Mouse (Mus musculus): ENCODE data around the gene Hoxb4. TPM values are rescaled to one million over a fixed set of nuclear protein-coding genes. Genes with fewer than 3 reads are reported as not detected.
A peak's percentile ranks its signal among the peaks of the same experiment; 100 is the strongest.

Hoxb4 gene
- polyA plus RNA-seq, 1 experiment from 2014 or later, result not detected

- no peak for ATAC-seq (ENCODE audit: low FRiP score)
- WGBS, result 2% methylated on average over 9 of the region's 9 CpGs
- H3K27ac ChIP-seq, result no peak overlapping the region
These were observed 36.8 kb downstream of the Hoxb4 start for GRCm38 (mm10) chr11:96354801-96355311.

GRCm38 (mm10) chr11:96363807-96364206 is 45.7 kb downstream of the Hoxb4 start:
- no peaks in the 10 kb centered on the region for H3K9me3 ChIP-seq
- no peak overlapping the region for H3K9ac ChIP-seq
- H3K4me1 ChIP-seq, result no peaks in the 10 kb centered on the region; the same call in 1 of the 2 replicates
- H3K4me2 ChIP-seq, result no peak overlapping the region
- H3K36me3 ChIP-seq (replicated peaks), result no peaks in the 10 kb centered on the region
- no peak overlapping the region for H3K4me3 ChIP-seq (replicated peaks)
- ATAC-seq (ENCODE audit: low FRiP score), result no peak
- H3K27ac ChIP-seq, result no peak overlapping the region
- whole genome bisulfite sequencing, result 2% methylated on average over 5 of the region's 5 CpGs
- H3K27me3 ChIP-seq, result peaks cover 90% of the 10 kb centered on the region

More at GRCm38 (mm10) chr11:96354801-96355311, 36.8 kb downstream of the Hoxb4 start:
- Histone ChIP-seq H3K9ac (no peak overlapping the region), H3K4me1 (peaks cover 10% of the 10 kb centered on the region; the same call in 1 of the 2 replicates), H3K4me2 (peak overlapping the region; percentile 40), H3K9me3 (no peaks in the 10 kb centered on the region), H3K36me3 (replicated peaks) (no peaks in the 10 kb centered on the region), H3K27me3 (peaks cover 92% of the 10 kb centered on the region), H3K4me3 (replicated peaks) (peak overlapping the region; percentile 19; the same call in 1 of the 2 replicates)

- H3K27me3 ChIP-seq, result peaks cover 94% of the 10 kb centered on the region
- no peaks in the 10 kb centered on the region for H3K9me3 ChIP-seq
- H3K4me2 ChIP-seq, result no peak within 1 kb of the TSS
- ATAC-seq (ENCODE audit: low FRiP score), result no peak
- H3K9ac ChIP-seq, result no peak within 1 kb of the TSS
- no peaks in the 10 kb centered on the region; the same call in 1 of the 2 replicates for H3K4me1 ChIP-seq
- WGBS, result 3% methylated on average over 26 of the region's 26 CpGs
- H3K27ac ChIP-seq, result no peak within 1 kb of the TSS
- H3K36me3 ChIP-seq (replicated peaks), result no peaks in the 10 kb centered on the region
- H3K4me3 ChIP-seq (replicated peaks), result no peak within 1 kb of the TSS
These were observed 47.5 kb downstream of the Hoxb4 start, which contains the start of gene Hoxb1 for GRCm38 (mm10) chr11:96365441-96366091. Hoxb1 (plus strand) TSS chr11:96365752.

DNA sequence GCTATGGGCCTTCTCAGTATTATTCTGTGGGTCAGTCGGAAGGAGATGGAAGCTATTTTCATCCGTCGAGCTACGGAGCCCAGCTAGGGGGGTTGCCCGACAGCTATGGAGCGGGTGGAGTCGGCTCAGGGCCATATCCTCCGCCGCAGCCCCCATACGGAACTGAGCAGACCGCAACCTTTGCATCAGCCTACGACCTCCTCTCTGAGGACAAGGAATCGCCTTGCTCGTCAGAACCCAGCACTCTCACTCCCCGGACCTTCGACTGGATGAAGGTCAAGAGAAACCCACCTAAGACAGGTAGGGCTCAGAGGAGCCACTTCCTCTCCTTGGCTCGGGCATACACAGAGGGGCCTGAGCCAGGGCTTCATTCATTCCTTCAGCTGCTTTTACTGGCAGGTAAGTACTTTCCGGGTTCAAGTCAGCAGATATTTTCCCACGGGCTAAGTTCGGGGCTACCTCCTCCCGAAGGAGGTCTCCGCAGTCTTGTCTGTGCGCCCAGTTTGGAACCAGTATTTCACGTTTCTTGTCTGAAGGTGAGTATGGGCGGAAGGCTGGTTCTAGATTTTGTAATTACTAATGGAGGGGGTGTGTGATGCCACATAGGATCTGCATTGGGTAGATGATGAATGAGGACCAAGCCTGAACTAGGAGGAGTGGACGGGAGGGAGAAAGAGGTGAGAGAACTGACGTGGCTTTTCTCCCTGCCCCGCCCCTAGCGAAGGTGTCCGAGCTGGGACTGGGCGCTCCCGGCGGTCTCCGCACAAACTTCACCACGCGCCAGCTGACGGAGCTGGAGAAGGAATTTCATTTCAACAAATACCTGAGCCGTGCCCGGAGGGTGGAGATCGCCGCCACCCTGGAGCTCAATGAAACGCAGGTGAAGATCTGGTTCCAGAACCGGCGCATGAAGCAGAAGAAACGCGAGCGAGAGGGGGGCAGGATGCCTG is 48.3 kb downstream of the Hoxb4 start:
- H3K4me3 ChIP-seq (replicated peaks), result no peak overlapping the region
- H3K27me3 ChIP-seq, result peaks cover 98% of the 10 kb centered on the region
- no peaks in the 10 kb centered on the region for H3K36me3 ChIP-seq (replicated peaks)
- H3K4me1 ChIP-seq, result no peaks in the 10 kb centered on the region; the same call in 1 of the 2 replicates
- no peak overlapping the region for H3K27ac ChIP-seq
- ATAC-seq (ENCODE audit: low FRiP score), result no peak
- H3K9me3 ChIP-seq, result no peaks in the 10 kb centered on the region
- WGBS, result 2% methylated on average over 47 of the region's 47 CpGs
- no peak overlapping the region for H3K9ac ChIP-seq
- no peak overlapping the region for H3K4me2 ChIP-seq

- H3K4me1 ChIP-seq, result no peaks in the 10 kb centered on the region; the same call in 1 of the 2 replicates
- H3K27ac ChIP-seq, result no peak overlapping the region
- no peak overlapping the region for H3K4me3 ChIP-seq (replicated peaks)
- ATAC-seq (ENCODE audit: low FRiP score), result no peak
- peaks cover 98% of the 10 kb centered on the region for H3K27me3 ChIP-seq
- H3K9me3 ChIP-seq, result no peaks in the 10 kb centered on the region
- H3K36me3 ChIP-seq (replicated peaks), result no peaks in the 10 kb centered on the region
- no peak overlapping the region for H3K4me2 ChIP-seq
- WGBS, result 9% methylated on average over 6 of the region's 6 CpGs
- no peak overlapping the region for H3K9ac ChIP-seq
These were observed 49.1 kb downstream of the Hoxb4 start for GRCm38 (mm10) chr11:96367141-96367540.

GRCm38 (mm10) chr11:96368686-96369085 is 50.6 kb downstream of the Hoxb4 start:
- no peaks in the 10 kb centered on the region for H3K9me3 ChIP-seq
- ATAC-seq (ENCODE audit: low FRiP score), result no peak
- H3K4me1 ChIP-seq, result no peaks in the 10 kb centered on the region; the same call in 1 of the 2 replicates
- no peak overlapping the region for H3K4me2 ChIP-seq
- 4% methylated on average over 5 of the region's 5 CpGs for WGBS
- no peaks in the 10 kb centered on the region for H3K36me3 ChIP-seq (replicated peaks)
- peaks cover 98% of the 10 kb centered on the region for H3K27me3 ChIP-seq
- H3K4me3 ChIP-seq (replicated peaks), result no peak overlapping the region
- H3K9ac ChIP-seq, result no peak overlapping the region
- no peak overlapping the region for H3K27ac ChIP-seq

DNA sequence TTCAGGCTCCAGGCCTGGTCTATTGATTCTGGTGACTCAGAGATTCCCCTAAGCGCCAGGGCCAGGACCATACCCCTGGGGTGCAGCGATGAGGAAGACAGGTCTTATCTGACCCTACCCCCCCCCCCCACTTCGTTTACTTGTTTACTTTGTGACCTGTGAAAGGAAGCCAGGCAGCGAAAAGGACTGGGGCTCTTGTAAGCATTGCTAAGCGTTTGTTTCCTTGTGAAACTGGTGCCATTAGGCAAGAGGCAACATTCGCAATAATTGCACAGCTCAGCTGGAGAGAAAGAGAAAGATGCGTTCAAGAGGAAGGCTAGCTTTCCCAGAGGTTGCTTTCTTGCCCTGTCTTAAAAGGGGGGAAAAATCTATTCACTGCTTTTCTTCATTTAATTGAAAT is 51.1 kb downstream of the Hoxb4 start:
- peaks cover 98% of the 10 kb centered on the region for H3K27me3 ChIP-seq
- no peaks in the 10 kb centered on the region for H3K36me3 ChIP-seq (replicated peaks)
- no peaks in the 10 kb centered on the region for H3K9me3 ChIP-seq
- H3K9ac ChIP-seq, result no peak overlapping the region
- 2% methylated on average over 7 of the region's 7 CpGs for WGBS
- ATAC-seq (ENCODE audit: low FRiP score), result no peak
- no peak overlapping the region for H3K4me3 ChIP-seq (replicated peaks)
- no peak overlapping the region for H3K27ac ChIP-seq
- H3K4me1 ChIP-seq, result no peaks in the 10 kb centered on the region; the same call in 1 of the 2 replicates
- no peak overlapping the region for H3K4me2 ChIP-seq

MicroRNAs encoded within 50 kb of the gene (microRNA counts, 519-probe panel; counts per million panel counts)
- not detected for microRNA mmu-miR-10a

Small RNAs within 50 kb of the gene (microRNA-seq; reads per million reads assigned to microRNA genes)
- 69.4 reads per million, percentile 46 among the genes with 10 or more reads in this experiment for gene Mir10a

Other genes with a start within 250 kb of the Hoxb4 start
- gene Atp5g1, start 242.6 kb upstream of the Hoxb4 start, polyA plus RNA-seq (2016; fragmentation: Nextera tagmentation; extraction: Ambion mirVana), result 379 and 385 TPM in 2 replicates
- not detected in 2 replicates for gene Calcoco2, start 206.3 kb upstream of the Hoxb4 start, polyA plus RNA-seq (2016; fragmentation: Nextera tagmentation; extraction: Ambion mirVana)
- gene Ttll6, start 184.5 kb upstream of the Hoxb4 start, polyA plus RNA-seq (2016; fragmentation: Nextera tagmentation; extraction: Ambion mirVana), result 0.28 and 0.32 TPM in 2 replicates
- not detected in 2 replicates for gene Hoxb13, start 124.0 kb upstream of the Hoxb4 start, polyA plus RNA-seq (2016; fragmentation: Nextera tagmentation; extraction: Ambion mirVana)
- gene Hoxb9, start 46.8 kb upstream of the Hoxb4 start, polyA plus RNA-seq (2016; fragmentation: Nextera tagmentation; extraction: Ambion mirVana), result not detected in 2 replicates
- gene Hoxb8, start 36.4 kb upstream of the Hoxb4 start, polyA plus RNA-seq (2016; fragmentation: Nextera tagmentation; extraction: Ambion mirVana), result not detected in 2 replicates
- not detected in 2 replicates for gene Hoxb7, start 31.6 kb upstream of the Hoxb4 start, polyA plus RNA-seq (2016; fragmentation: Nextera tagmentation; extraction: Ambion mirVana)
- gene Hoxb6, start 25.8 kb upstream of the Hoxb4 start, polyA plus RNA-seq (2016; fragmentation: Nextera tagmentation; extraction: Ambion mirVana), result not detected in 2 replicates
- not detected in 2 replicates for gene Hoxb5, start 14.9 kb upstream of the Hoxb4 start, polyA plus RNA-seq (2016; fragmentation: Nextera tagmentation; extraction: Ambion mirVana)
- gene Hoxb3, start 5.1 kb downstream of the Hoxb4 start, polyA plus RNA-seq (2016; fragmentation: Nextera tagmentation; extraction: Ambion mirVana), result not detected in 2 replicates
- gene Hoxb2, start 32.3 kb downstream of the Hoxb4 start, polyA plus RNA-seq (2016; fragmentation: Nextera tagmentation; extraction: Ambion mirVana), result 0.06 and 0.15 TPM in 2 replicates
- gene Hoxb1, start 47.5 kb downstream of the Hoxb4 start, polyA plus RNA-seq (2016; fragmentation: Nextera tagmentation; extraction: Ambion mirVana), result not detected in 2 replicates
- 3.2 and 4.1 TPM in 2 replicates for gene Skap1, start 146.3 kb downstream of the Hoxb4 start, polyA plus RNA-seq (2016; fragmentation: Nextera tagmentation; extraction: Ambion mirVana)

All from forebrain, embryonic 12.5 days (tissue).